Mouse (Mus musculus): ENCODE measurements around the gene Kcnq2. TPM values are rescaled to one million over a fixed set of nuclear protein-coding genes. Genes with fewer than 3 reads are reported as not detected.

Kcnq2 gene
- polyA plus RNA-seq, 1 experiment from 2014 or later, result not detected

- Histone ChIP-seq H3K9ac (ENCODE audit: low read depth, low read length) (no peak overlapping the region), H3K4me3 (replicated peaks; ENCODE audit: low read depth, low read length) (no peak overlapping the region), H3K27me3 (ENCODE audit: insufficient read depth, low read length) (0 out of 2 replicates have a peak, but pooled peaks cover 10% of the 10 kb centered on the region), H3K4me1 (replicated peaks; ENCODE audit: insufficient read depth, low read length) (peaks cover 5% of the 10 kb centered on the region; the same call in 1 of the 2 replicates), H3K27ac (no peak overlapping the region), H3K4me2 (ENCODE audit: low read length) (no peak overlapping the region), H3K36me3 (ENCODE audit: insufficient read depth, low read length) (no peaks in the 10 kb centered on the region), H3K9me3 (replicated peaks; ENCODE audit: low read length) (no peaks in the 10 kb centered on the region)
- TF ChIP-seq CTCF (IDR thresholded peaks at IDR 0.05; ENCODE audit: low read depth), result no peak
- 75% methylated on average over 6 of the region's 6 CpGs for WGBS
- no peak for ATAC-seq (replicated peaks; ENCODE audit: low FRiP score, low read depth)
- DNase-seq (ENCODE audit: low spot score), result no peak
Measured at GRCm38 (mm10) chr2:181036561-181036960, 98.5 kb downstream of the Kcnq2 start.

- H3K36me3 ChIP-seq (ENCODE audit: insufficient read depth, low read length), result no peaks in the 10 kb centered on the region
- TF ChIP-seq CTCF (IDR thresholded peaks at IDR 0.05; ENCODE audit: low read depth), result no peak
- H3K9ac ChIP-seq (ENCODE audit: low read depth, low read length), result no peak overlapping the region
- H3K9me3 ChIP-seq (replicated peaks; ENCODE audit: low read length), result no peaks in the 10 kb centered on the region
- H3K4me3 ChIP-seq (replicated peaks; ENCODE audit: low read depth, low read length), result no peak overlapping the region
- WGBS, result 70% methylated on average over 7 of the region's 7 CpGs
- peaks cover 5% of the 10 kb centered on the region; the same call in 1 of the 2 replicates for H3K4me1 ChIP-seq (replicated peaks; ENCODE audit: insufficient read depth, low read length)
- H3K27ac ChIP-seq, result no peak overlapping the region
- H3K27me3 ChIP-seq (ENCODE audit: insufficient read depth, low read length), result 0 out of 2 replicates have a peak, but pooled peaks cover 3% of the 10 kb centered on the region
- DNase-seq (ENCODE audit: low spot score), result no peak
- no peak for ATAC-seq (replicated peaks; ENCODE audit: low FRiP score, low read depth)
- no peak overlapping the region for H3K4me2 ChIP-seq (ENCODE audit: low read length)
Measured at GRCm38 (mm10) chr2:181035186-181035585, 99.9 kb downstream of the Kcnq2 start.

GRCm38 (mm10) chr2:181033310-181033709 lies 101.8 kb downstream of the Kcnq2 start:
- no peaks in the 10 kb centered on the region for H3K27me3 ChIP-seq (ENCODE audit: insufficient read depth, low read length)
- no peak overlapping the region for H3K4me3 ChIP-seq (replicated peaks; ENCODE audit: low read depth, low read length)
- no peak for DNase-seq (ENCODE audit: low spot score)
- H3K4me1 ChIP-seq (replicated peaks; ENCODE audit: insufficient read depth, low read length), result no peaks in the 10 kb centered on the region
- no peaks in the 10 kb centered on the region for H3K36me3 ChIP-seq (ENCODE audit: insufficient read depth, low read length)
- no peak for ATAC-seq (replicated peaks; ENCODE audit: low FRiP score, low read depth)
- no peak for TF ChIP-seq CTCF (IDR thresholded peaks at IDR 0.05; ENCODE audit: low read depth)
- H3K9me3 ChIP-seq (replicated peaks; ENCODE audit: low read length), result no peaks in the 10 kb centered on the region
- no peak overlapping the region for H3K4me2 ChIP-seq (ENCODE audit: low read length)
- 60% methylated on average over 6 of the region's 6 CpGs for WGBS
- no peak overlapping the region for H3K27ac ChIP-seq
- no peak overlapping the region for H3K9ac ChIP-seq (ENCODE audit: low read depth, low read length)

- ATAC-seq (replicated peaks; ENCODE audit: low FRiP score, low read depth), result no peak
- H3K4me3 ChIP-seq (replicated peaks; ENCODE audit: low read depth, low read length), result no peak overlapping the region
- H3K9me3 ChIP-seq (replicated peaks; ENCODE audit: low read length), result no peaks in the 10 kb centered on the region
- no peaks in the 10 kb centered on the region for H3K4me1 ChIP-seq (replicated peaks; ENCODE audit: insufficient read depth, low read length)
- no peaks in the 10 kb centered on the region for H3K27me3 ChIP-seq (ENCODE audit: insufficient read depth, low read length)
- H3K4me2 ChIP-seq (ENCODE audit: low read length), result no peak overlapping the region
- H3K27ac ChIP-seq, result no peak overlapping the region
- no peak for DNase-seq (ENCODE audit: low spot score)
- H3K9ac ChIP-seq (ENCODE audit: low read depth, low read length), result no peak overlapping the region
- peak; percentile 62 for TF ChIP-seq CTCF (IDR thresholded peaks at IDR 0.05; ENCODE audit: low read depth)
- WGBS, result 48% methylated on average over 5 of the region's 5 CpGs
- H3K36me3 ChIP-seq (ENCODE audit: insufficient read depth, low read length), result no peaks in the 10 kb centered on the region
Measured at GRCm38 (mm10) chr2:181032407-181032806, 102.7 kb downstream of the Kcnq2 start.

GRCm38 (mm10) chr2:181031406-181031934 lies 103.6 kb downstream of the Kcnq2 start:
- ATAC-seq (replicated peaks; ENCODE audit: low FRiP score, low read depth) (no peak), DNase-seq (ENCODE audit: low spot score) (no peak)
- no peak overlapping the region for H3K27ac ChIP-seq
- H3K9me3 ChIP-seq (replicated peaks; ENCODE audit: low read length), result no peaks in the 10 kb centered on the region
- no peaks in the 10 kb centered on the region for H3K4me1 ChIP-seq (replicated peaks; ENCODE audit: insufficient read depth, low read length)
- H3K27me3 ChIP-seq (ENCODE audit: insufficient read depth, low read length), result no peaks in the 10 kb centered on the region
- WGBS, result 82% methylated on average over 11 of the region's 11 CpGs
- H3K4me2 ChIP-seq (ENCODE audit: low read length), result no peak overlapping the region
- H3K4me3 ChIP-seq (replicated peaks; ENCODE audit: low read depth, low read length), result no peak overlapping the region
- H3K36me3 ChIP-seq (ENCODE audit: insufficient read depth, low read length), result no peaks in the 10 kb centered on the region
- TF ChIP-seq CTCF (IDR thresholded peaks at IDR 0.05; ENCODE audit: low read depth), result no peak
- no peak overlapping the region for H3K9ac ChIP-seq (ENCODE audit: low read depth, low read length)

Other genes starting within 250 kb of the Kcnq2 start
- gene Ythdf1, start 214.4 kb downstream of the Kcnq2 start, polyA plus RNA-seq (2015; fragmentation: Nextera tagmentation; extraction: Ambion mirVana), result 50.0 and 55.5 TPM in 2 replicates
- not detected in 2 replicates for gene Birc7, start 206.3 kb downstream of the Kcnq2 start, polyA plus RNA-seq (2015; fragmentation: Nextera tagmentation; extraction: Ambion mirVana)
- gene Nkain4, start 180.6 kb downstream of the Kcnq2 start, polyA plus RNA-seq (2015; fragmentation: Nextera tagmentation; extraction: Ambion mirVana), result 24.1 and 26.6 TPM in 2 replicates
- 55.7 and 65.9 TPM in 2 replicates for gene Arfgap1, start 168.1 kb downstream of the Kcnq2 start, polyA plus RNA-seq (2015; fragmentation: Nextera tagmentation; extraction: Ambion mirVana)
- gene Col20a1, start 148.8 kb downstream of the Kcnq2 start, polyA plus RNA-seq (2015; fragmentation: Nextera tagmentation; extraction: Ambion mirVana), result 0.34 and 0.41 TPM in 2 replicates
- 2.6 and 3.5 TPM in 2 replicates for gene Chrna4, start 91.8 kb downstream of the Kcnq2 start, polyA plus RNA-seq (2015; fragmentation: Nextera tagmentation; extraction: Ambion mirVana)
- 0.05 TPM in 1 of 2 replicates, not detected in the other for gene Eef1a2, start 21.7 kb upstream of the Kcnq2 start, polyA plus RNA-seq (2015; fragmentation: Nextera tagmentation; extraction: Ambion mirVana)
- gene Ppdpf, start 51.9 kb upstream of the Kcnq2 start, polyA plus RNA-seq (2015; fragmentation: Nextera tagmentation; extraction: Ambion mirVana), result 262 and 278 TPM in 2 replicates
- not detected in 2 replicates for gene Ptk6, start 67.5 kb upstream of the Kcnq2 start, polyA plus RNA-seq (2015; fragmentation: Nextera tagmentation; extraction: Ambion mirVana)
- 0.14 and 0.26 TPM in 2 replicates for gene Srms, start 77.9 kb upstream of the Kcnq2 start, polyA plus RNA-seq (2015; fragmentation: Nextera tagmentation; extraction: Ambion mirVana)
- 0.27 and 0.55 TPM in 2 replicates for gene Fndc11, start 84.7 kb upstream of the Kcnq2 start, polyA plus RNA-seq (2015; fragmentation: Nextera tagmentation; extraction: Ambion mirVana)
- 1.4 and 1.5 TPM in 2 replicates for gene Helz2, start 106.7 kb upstream of the Kcnq2 start, polyA plus RNA-seq (2015; fragmentation: Nextera tagmentation; extraction: Ambion mirVana)
- 8.1 and 9.8 TPM in 2 replicates for gene Gmeb2, start 152.7 kb upstream of the Kcnq2 start, polyA plus RNA-seq (2015; fragmentation: Nextera tagmentation; extraction: Ambion mirVana)
- 0.24 and 0.66 TPM in 2 replicates for gene Stmn3, start 179.2 kb upstream of the Kcnq2 start, polyA plus RNA-seq (2015; fragmentation: Nextera tagmentation; extraction: Ambion mirVana)
- 16.8 and 24.2 TPM in 2 replicates for gene Rtel1, start 184.4 kb upstream of the Kcnq2 start, polyA plus RNA-seq (2015; fragmentation: Nextera tagmentation; extraction: Ambion mirVana)
- 32.2 and 33.1 TPM in 2 replicates for gene Zgpat, start 229.6 kb upstream of the Kcnq2 start, polyA plus RNA-seq (2015; fragmentation: Nextera tagmentation; extraction: Ambion mirVana)
- gene Arfrp1, start 230.1 kb upstream of the Kcnq2 start, polyA plus RNA-seq (2015; fragmentation: Nextera tagmentation; extraction: Ambion mirVana), result 47.5 and 48.7 TPM in 2 replicates
- gene Lime1, start 244.8 kb upstream of the Kcnq2 start, polyA plus RNA-seq (2015; fragmentation: Nextera tagmentation; extraction: Ambion mirVana), result 14.7 TPM in 2 replicates